Mouse (Mus musculus) CD4-positive, CD25-positive, alpha-beta regulatory T cell, adult 9 weeks (primary cell): ENCODE measurements around the gene Rbm44. TPM values are rescaled to one million over a fixed set of nuclear protein-coding genes. Genes with fewer than 3 reads are reported as not detected.

Experiments used
- polyA plus RNA-seq: library from polyadenylated mRNA; unstranded; fragments of 100-300 nt; shearing (Covaris generic); gene quantifications from one replicate; pipeline ENCODE4 v1.2.1, GENCODE M21; 2017

The Rbm44 gene
- polyA plus RNA-seq, result 1.2 TPM

DNA sequence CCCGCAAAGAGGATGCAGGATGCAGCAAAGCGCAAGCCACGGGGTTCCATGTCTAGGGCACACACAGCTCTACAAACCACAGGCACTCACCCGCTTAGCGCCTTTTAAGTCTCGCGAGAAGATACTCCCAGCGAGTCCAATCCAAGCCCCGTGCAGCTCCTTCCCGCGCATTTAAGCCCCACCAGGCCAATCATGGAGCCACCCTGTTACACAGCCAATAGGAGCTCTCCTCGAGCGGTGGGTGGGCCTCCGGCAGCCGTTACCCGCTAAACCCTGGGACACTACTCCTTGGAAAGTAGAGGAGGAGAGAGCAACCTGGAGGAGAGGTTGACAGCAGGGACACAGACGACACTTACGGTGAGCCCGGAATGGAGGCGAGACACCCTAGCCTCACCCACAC lies at the start of gene Rbm44:
TSS of gene Rbm44 (plus strand) at position 277 of the 400 bp plus-strand sequence.

GRCm38 (mm10) chr1:91179533-91180173 lies 34.8 kb downstream of the Rbm44 start, which contains the start of gene Ramp1:
Gene Ramp1 (plus strand): TSS chr1:91179822.

Other genes with a start within 250 kb of the Rbm44 start
- not detected for gene Mlph, start 230.0 kb upstream of the Rbm44 start, polyA plus RNA-seq
- gene Prlh, start 192.0 kb upstream of the Rbm44 start, polyA plus RNA-seq, result not detected
- not detected for gene Rab17, start 175.4 kb upstream of the Rbm44 start, polyA plus RNA-seq
- 296 TPM for gene Lrrfip1, start 146.4 kb upstream of the Rbm44 start, polyA plus RNA-seq
- gene Ramp1, start 34.7 kb downstream of the Rbm44 start, polyA plus RNA-seq, result 44.1 TPM
- gene Ube2f, start 105.2 kb downstream of the Rbm44 start, polyA plus RNA-seq, result 84.7 TPM
- gene Scly, start 153.2 kb downstream of the Rbm44 start, polyA plus RNA-seq, result 47.7 TPM
- not detected for gene Espnl, start 177.0 kb downstream of the Rbm44 start, polyA plus RNA-seq
- not detected for gene Klhl30, start 205.9 kb downstream of the Rbm44 start, polyA plus RNA-seq
- not detected for gene Erfe, start 221.3 kb downstream of the Rbm44 start, polyA plus RNA-seq